Mouse (Mus musculus) midbrain, embryonic 15.5 days (tissue): ENCODE measurements around the gene Cd86. TPM values are rescaled to one million over a fixed set of nuclear protein-coding genes. Genes with fewer than 3 reads are reported as not detected.

ENCODE experiments used
- ATAC-seq: fragments of 200-750 bp; cut with Nextera tagmentation; replicated peaks from 2 replicates; pipeline ENCODE4 v1.8.0; 2017; ENCODE audit warnings: moderate TSS enrichment
- H3K27ac ChIP-seq: fragments of 300-500 bp; sonication (generic); 2 replicates; pipeline ENCODE4 v1.5.1; 2015; ENCODE audit warnings: mild to moderate bottlenecking, inconsistent platforms
- H3K27me3 ChIP-seq: fragments of 300-500 bp; sonication (generic); replicated peaks from 2 replicates; pipeline ENCODE4 v1.6.1; 2015; ENCODE audit warnings: inconsistent platforms
- H3K36me3 ChIP-seq: fragments of 300-500 bp; sonication (generic); replicated peaks from 2 replicates; pipeline ENCODE4 v1.6.1; 2015; ENCODE audit warnings: inconsistent platforms
- H3K4me1 ChIP-seq: fragments of 300-500 bp; sonication (generic); 2 replicates; pipeline ENCODE4 v1.6.1; 2015; ENCODE audit warnings: inconsistent platforms
- H3K4me2 ChIP-seq: fragments of 300-500 bp; sonication (generic); 2 replicates; pipeline ENCODE4 v1.6.1; 2015; ENCODE audit warnings: inconsistent platforms, mild to moderate bottlenecking, moderate library complexity
- H3K4me3 ChIP-seq: fragments of 300-500 bp; sonication (generic); 2 replicates; pipeline ENCODE4 v1.5.1; 2015; ENCODE audit warnings: mild to moderate bottlenecking, inconsistent platforms
- H3K9ac ChIP-seq: fragments of 300-500 bp; sonication (generic); 2 replicates; pipeline ENCODE4 v1.6.1; 2015; ENCODE audit warnings: mild to moderate bottlenecking, inconsistent platforms
- H3K9me3 ChIP-seq: fragments of 300-500 bp; sonication (generic); 2 replicates; pipeline ENCODE4 v1.6.1; 2016; ENCODE audit warnings: inconsistent platforms
- WGBS: fragments of 180-500 bp; shearing (Covaris S2); methylation state at CpG from one replicate; pipeline ENCODE4 v1.1.7; 2015; ENCODE audit warnings: mixed read lengths; 5-methylcytosine and 5-hydroxymethylcytosine counted together
- polyA plus RNA-seq: library from polyadenylated mRNA; unstranded; fragments of >200 nt; fragmentation: Nextera tagmentation; extraction: Ambion mirVana; gene quantifications from 2 replicates; pipeline ENCODE4 v1.2.1, GENCODE M21; 2015

Cd86 gene
- polyA plus RNA-seq, 1 experiment from 2014 or later, result 2.1 TPM

DNA sequence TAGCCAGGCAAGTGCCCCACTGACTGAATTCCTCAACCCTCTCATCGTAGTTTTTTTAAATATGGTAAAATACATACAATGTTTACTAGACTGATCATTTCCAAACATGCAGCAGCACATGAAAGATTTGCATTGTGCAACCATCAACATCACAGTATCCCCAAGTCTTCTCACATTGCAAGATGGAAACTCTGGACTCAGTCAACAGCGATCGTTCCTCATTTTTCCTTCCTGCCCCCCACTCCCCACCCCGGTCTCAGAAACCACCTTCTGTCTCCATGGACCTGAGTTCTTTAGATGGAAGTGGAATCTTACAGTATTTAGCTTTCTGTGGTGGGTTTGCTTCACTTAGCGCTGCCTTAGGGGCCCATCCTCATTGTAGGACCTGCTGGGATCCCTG is 34.3 kb downstream of the Cd86 start:
- no peak for ATAC-seq
- Histone ChIP-seq H3K4me2 (no peak overlapping the region), H3K27ac (no peak overlapping the region), H3K36me3 (no peaks in the 10 kb centered on the region), H3K4me1 (no peaks in the 10 kb centered on the region), H3K4me3 (no peak overlapping the region), H3K27me3 (no peaks in the 10 kb centered on the region), H3K9me3 (no peaks in the 10 kb centered on the region), H3K9ac (no peak overlapping the region)
- WGBS, result 91% methylated on average over 5 of the region's 5 CpGs

DNA sequence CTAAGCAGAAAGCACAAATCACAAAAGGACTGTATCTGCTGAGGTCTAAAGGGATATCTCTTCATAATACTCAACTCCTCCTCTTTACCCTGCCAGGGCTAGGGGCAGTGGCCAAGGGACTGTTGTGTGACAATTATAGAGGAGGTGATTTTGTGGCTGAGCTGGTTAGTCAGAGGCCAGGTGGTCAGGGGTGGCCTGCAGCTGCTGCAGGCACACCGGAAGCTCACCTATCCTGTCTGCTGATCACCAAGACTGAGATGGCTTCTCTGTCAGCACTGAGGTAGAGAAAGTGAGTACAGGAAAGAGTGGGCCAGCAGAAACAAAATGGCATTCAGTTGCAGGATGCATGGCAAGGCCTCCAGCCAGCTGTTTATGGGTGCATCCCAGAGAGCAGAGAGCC is 38.1 kb downstream of the Cd86 start:
- no peak overlapping the region for H3K4me2 ChIP-seq
- no peak overlapping the region for H3K4me3 ChIP-seq
- no peaks in the 10 kb centered on the region for H3K36me3 ChIP-seq
- H3K27me3 ChIP-seq, result no peaks in the 10 kb centered on the region
- no peak for ATAC-seq
- 100% methylated on average over 1 of the region's 1 CpGs for WGBS
- H3K9ac ChIP-seq, result no peak overlapping the region
- no peak overlapping the region for H3K27ac ChIP-seq
- H3K9me3 ChIP-seq, result no peaks in the 10 kb centered on the region
- H3K4me1 ChIP-seq, result no peaks in the 10 kb centered on the region

DNA sequence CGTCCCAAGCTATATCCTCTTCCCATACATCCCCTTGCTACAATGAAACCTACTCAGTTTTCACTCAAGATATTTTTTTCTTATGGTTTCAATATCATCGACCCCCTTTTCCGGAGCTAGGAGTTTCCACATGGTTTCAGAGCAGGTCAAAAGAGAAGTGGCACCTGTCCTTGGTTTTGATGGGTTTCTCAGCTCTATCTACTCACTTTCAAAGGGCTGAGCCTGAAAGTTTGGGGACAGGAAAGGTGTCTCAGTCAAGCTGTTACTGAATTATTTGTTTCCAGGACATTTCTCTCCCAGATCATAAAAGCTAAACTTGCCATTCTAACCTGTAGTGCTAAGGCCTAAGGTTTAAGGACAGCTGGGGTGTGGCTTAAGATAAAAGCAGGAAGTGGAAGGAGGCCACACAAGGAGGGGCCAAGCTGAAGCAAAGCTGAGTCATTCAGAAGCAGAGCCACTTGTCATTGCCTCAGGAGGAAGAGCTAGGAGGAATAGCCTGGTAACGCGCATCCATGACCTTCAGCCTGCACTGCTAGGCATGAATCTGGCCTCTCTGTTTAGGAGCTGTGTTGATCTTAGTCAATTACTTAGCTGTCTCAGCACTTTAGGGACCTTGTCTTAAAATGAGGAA is 39.2 kb downstream of the Cd86 start:
- no peak for ATAC-seq

DNA sequence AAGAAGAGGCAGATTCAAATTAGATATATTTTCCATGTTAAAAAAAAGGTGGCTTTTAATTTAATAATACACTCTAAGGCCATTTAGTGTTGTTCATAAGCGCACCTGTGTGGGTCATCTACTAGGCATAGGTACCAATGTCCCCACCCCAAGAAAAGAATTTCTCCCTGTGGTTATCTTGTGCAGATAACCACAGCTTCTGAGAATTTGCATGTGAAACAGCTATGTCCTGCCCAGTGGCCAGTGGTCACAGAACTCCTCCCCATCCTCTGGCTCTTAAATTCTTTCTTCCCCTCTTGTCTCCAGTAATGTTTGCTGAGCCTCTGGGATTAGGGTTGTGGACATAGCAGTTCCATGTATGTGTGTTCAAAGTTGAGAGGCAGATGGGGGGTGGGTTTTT is 40.0 kb downstream of the Cd86 start:
- Histone ChIP-seq H3K27me3 (no peaks in the 10 kb centered on the region), H3K4me1 (no peaks in the 10 kb centered on the region), H3K9ac (no peak overlapping the region), H3K27ac (no peak overlapping the region), H3K36me3 (no peaks in the 10 kb centered on the region), H3K4me3 (no peak overlapping the region), H3K4me2 (no peak overlapping the region), H3K9me3 (no peaks in the 10 kb centered on the region)
- 96% methylated on average over 1 of the region's 1 CpGs for WGBS
- no peak for ATAC-seq

More for the DNA sequence above, 39.2 kb downstream of the Cd86 start:
- H3K4me1 ChIP-seq, result no peaks in the 10 kb centered on the region
- H3K36me3 ChIP-seq, result no peaks in the 10 kb centered on the region
- H3K9ac ChIP-seq, result no peak overlapping the region
- 94% methylated on average over 5 of the region's 5 CpGs for WGBS
- H3K4me3 ChIP-seq, result no peak overlapping the region
- no peak overlapping the region for H3K4me2 ChIP-seq
- no peaks in the 10 kb centered on the region for H3K27me3 ChIP-seq
- no peak overlapping the region for H3K27ac ChIP-seq
- H3K9me3 ChIP-seq, result no peaks in the 10 kb centered on the region

DNA sequence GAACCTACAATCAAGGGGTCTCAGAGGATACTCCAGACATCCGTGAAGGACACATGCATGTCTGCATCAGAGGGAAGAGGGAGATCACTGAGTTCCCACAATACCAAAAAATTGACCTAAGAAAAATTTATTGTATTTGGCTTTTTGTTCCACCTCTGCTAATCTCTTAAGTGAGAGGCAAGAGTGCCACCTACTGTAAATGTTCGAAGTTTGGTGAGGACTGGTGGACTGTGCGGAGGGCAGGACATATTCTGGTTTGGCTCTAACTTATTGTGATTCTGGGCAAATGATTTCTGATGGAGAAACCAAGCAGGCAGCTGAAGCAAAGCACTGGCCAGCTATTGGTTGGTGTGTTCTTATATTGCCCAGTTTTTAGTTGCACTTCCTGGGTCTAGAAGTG is 43.6 kb downstream of the Cd86 start:
- Histone ChIP-seq H3K9me3 (no peaks in the 10 kb centered on the region), H3K36me3 (no peaks in the 10 kb centered on the region), H3K4me2 (no peak overlapping the region), H3K4me3 (no peak overlapping the region), H3K27ac (no peak overlapping the region), H3K4me1 (no peaks in the 10 kb centered on the region), H3K9ac (no peak overlapping the region), H3K27me3 (no peaks in the 10 kb centered on the region)
- WGBS, result 85% methylated on average over 3 of the region's 3 CpGs
- ATAC-seq, result no peak

DNA sequence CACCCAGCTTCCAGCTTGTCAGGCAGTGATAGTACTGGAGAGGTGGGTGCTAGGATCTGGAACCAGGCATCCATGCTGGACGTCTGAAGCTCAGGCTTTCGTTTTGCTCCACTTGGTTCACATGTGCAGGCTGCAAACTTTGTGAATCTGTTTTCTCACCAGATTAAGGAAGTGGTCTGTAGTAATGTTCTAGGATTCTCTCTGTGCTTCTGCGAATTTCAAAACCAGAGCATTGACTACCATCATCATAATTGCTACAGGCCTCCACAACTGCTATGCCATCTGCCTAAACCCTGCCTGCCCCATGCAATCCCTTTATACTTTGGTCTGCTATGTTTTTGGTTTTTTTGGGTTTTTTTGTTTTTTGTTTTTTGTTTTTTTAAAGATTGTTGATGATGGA is 44.8 kb downstream of the Cd86 start:
- no peak for ATAC-seq
- Histone ChIP-seq H3K4me2 (no peak overlapping the region), H3K36me3 (no peaks in the 10 kb centered on the region), H3K9me3 (no peaks in the 10 kb centered on the region), H3K4me3 (no peak overlapping the region), H3K27ac (no peak overlapping the region), H3K4me1 (no peaks in the 10 kb centered on the region), H3K27me3 (no peaks in the 10 kb centered on the region), H3K9ac (no peak overlapping the region)
- 74% methylated on average over 3 of the region's 3 CpGs for WGBS

DNA sequence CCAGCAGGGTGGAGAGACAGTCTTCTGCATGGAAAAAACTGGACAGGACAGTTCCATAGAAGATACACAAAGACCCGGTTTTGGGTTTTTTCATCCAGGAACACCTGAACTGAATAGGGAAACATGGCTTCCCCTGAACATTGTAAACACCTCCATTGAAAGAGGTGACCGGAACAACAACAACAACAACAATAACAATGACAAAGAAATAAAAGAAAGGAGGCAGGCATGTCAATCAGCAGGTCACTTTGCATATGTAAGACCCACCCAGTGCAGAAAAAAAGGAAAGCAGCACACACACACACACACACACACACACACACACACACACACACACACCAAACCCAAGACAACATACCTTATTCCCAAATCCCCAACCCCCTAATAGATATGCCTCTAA is 52.2 kb downstream of the Cd86 start:
- Histone ChIP-seq H3K4me2 (no peak overlapping the region), H3K9me3 (no peaks in the 10 kb centered on the region), H3K27ac (no peak overlapping the region), H3K9ac (no peak overlapping the region), H3K4me1 (no peaks in the 10 kb centered on the region), H3K27me3 (no peaks in the 10 kb centered on the region), H3K4me3 (no peak overlapping the region), H3K36me3 (no peaks in the 10 kb centered on the region)
- no peak for ATAC-seq
- 70% methylated on average over 2 of the region's 2 CpGs for WGBS

DNA sequence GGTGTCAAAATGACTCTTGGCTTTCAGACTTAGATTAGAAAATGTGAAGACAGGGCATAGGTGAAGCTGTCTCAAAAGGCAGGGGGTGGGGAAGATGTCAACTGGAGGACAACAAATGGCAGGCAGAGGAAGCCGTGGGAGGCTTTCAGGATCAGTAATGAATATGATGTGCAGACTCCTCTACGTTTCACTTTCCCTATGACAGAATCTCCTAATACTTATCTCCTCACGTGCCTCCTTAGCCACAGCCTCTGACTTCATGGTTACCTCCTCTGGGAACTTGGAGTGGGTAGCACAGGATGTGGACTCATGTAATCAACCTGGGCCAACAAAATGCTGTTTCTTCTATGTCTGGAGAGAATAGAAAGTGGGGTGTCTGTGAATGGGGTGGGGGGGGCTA is 63.2 kb downstream of the Cd86 start:
- no peaks in the 10 kb centered on the region for H3K9me3 ChIP-seq
- 84% methylated on average over 3 of the region's 3 CpGs for WGBS
- H3K36me3 ChIP-seq, result no peaks in the 10 kb centered on the region
- no peaks in the 10 kb centered on the region for H3K4me1 ChIP-seq
- no peaks in the 10 kb centered on the region for H3K27me3 ChIP-seq
- no peak overlapping the region for H3K4me3 ChIP-seq
- H3K4me2 ChIP-seq, result no peak overlapping the region
- no peak overlapping the region for H3K9ac ChIP-seq
- ATAC-seq, result no peak
- H3K27ac ChIP-seq, result no peak overlapping the region

DNA sequence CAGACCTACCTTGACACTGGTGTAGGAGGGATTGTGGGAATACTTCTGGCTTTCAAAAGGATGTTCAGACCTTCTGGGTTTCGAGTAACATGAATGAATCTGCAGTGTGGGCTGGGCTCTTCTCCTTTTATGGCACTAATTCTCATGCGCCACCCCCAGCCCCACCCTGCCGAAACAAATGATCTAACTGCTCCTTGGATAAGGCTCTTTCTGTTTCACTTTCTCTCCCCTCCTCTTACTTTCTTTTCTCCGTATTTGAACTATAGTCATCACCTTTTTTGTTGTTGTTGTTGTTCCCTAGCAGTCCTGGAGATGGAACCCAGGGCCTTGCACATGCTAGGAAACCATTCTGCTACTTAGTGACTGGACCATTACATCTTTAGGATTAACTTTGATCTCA is 67.6 kb downstream of the Cd86 start:
- Histone ChIP-seq H3K9ac (no peak overlapping the region), H3K27ac (no peak overlapping the region), H3K4me1 (no peaks in the 10 kb centered on the region), H3K9me3 (no peaks in the 10 kb centered on the region), H3K4me3 (no peak overlapping the region), H3K4me2 (no peak overlapping the region), H3K36me3 (no peaks in the 10 kb centered on the region), H3K27me3 (no peaks in the 10 kb centered on the region)
- WGBS, result 87% methylated on average over 4 of the region's 4 CpGs
- ATAC-seq, result no peak

DNA sequence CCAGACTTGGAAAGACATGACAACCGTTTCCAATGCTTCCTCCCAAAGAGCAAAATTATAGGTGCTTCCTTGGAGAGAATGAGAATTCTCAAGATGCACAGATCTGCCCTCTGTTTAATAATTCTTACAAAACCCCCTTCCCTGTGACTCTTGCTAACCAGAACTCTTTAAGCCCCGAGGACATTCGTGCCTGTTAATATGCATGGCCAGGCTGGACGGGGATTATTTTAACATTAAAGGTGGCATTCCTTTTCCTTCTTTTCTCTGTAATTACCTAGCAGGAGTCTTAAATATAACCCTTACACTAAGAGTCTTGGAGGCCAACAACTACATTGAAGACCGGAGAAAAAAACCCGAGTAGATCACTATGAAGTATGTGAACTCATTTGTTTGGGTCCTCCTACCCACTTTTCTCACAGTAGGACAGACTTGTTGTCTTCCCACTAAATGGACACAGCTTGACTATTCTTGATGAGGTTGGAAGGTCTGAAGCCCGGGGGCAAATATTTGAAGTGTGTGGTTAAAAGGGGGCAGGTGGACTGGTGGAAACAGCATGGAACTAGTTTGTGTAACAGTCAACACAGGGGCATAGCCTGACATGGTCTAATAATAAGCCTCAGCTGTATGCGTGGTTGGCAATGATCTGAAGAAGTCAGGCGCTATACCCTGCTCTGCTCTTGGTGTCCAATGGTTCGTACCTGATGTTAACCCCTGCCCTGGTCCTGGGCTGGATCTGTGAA is 69.0 kb downstream of the Cd86 start:
- Histone ChIP-seq H3K9ac (no peak overlapping the region), H3K27ac (no peak overlapping the region), H3K9me3 (no peaks in the 10 kb centered on the region)

DNA sequence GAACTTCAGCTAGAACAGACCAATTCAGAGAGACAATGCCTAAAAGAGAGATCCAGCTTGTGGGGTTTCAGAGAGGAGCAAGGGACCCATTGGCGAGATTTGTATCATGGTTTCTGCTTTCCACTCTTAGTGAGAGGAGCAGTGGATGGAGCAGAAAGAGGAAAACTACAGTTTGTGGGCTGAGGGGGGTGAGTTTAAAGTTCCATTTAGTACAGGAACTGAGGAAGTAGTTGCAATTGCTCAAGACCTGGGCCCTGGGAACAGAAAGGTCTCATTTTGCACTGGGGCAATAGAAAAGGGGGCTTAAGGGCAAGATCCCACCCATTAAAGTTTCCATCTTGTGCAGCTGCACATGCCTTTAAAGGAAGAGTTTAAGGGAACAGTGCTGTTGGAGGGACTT is 76.0 kb downstream of the Cd86 start:
- ATAC-seq, result no peak
- Histone ChIP-seq H3K4me3 (no peak overlapping the region), H3K36me3 (no peaks in the 10 kb centered on the region), H3K9ac (no peak overlapping the region), H3K27me3 (no peaks in the 10 kb centered on the region), H3K9me3 (no peaks in the 10 kb centered on the region), H3K4me2 (no peak overlapping the region), H3K4me1 (no peaks in the 10 kb centered on the region), H3K27ac (no peak overlapping the region)
- WGBS, result 81% methylated on average over 1 of the region's 1 CpGs

More for the DNA sequence above, 69.0 kb downstream of the Cd86 start:
- no peaks in the 10 kb centered on the region for H3K4me1 ChIP-seq
- no peak overlapping the region for H3K4me2 ChIP-seq
- ATAC-seq, result no peak
- no peaks in the 10 kb centered on the region for H3K36me3 ChIP-seq
- no peaks in the 10 kb centered on the region for H3K27me3 ChIP-seq
- no peak overlapping the region for H3K4me3 ChIP-seq
- 87% methylated on average over 10 of the region's 10 CpGs for WGBS

DNA sequence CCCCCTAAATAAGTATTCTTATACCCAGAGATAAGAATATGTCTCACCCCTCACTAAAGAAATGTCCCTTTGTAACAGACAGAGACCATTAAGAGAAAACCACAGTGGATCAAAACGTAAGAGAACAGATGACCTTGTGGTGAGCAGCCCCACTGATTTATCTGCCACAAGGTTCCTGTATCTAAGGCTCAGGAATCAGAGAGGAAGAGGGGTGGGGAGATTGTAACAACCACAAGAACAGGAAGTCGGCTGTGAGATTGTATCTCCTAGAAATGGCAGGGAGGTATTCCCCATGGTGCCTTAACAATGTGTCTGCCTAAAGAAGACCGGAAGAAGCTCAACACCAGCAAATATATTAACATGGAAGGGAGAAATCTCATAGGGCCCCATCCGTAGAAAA is 77.9 kb downstream of the Cd86 start:
- Histone ChIP-seq H3K27me3 (no peaks in the 10 kb centered on the region), H3K9me3 (no peaks in the 10 kb centered on the region), H3K4me2 (no peak overlapping the region), H3K4me3 (no peak overlapping the region), H3K4me1 (no peaks in the 10 kb centered on the region), H3K36me3 (no peaks in the 10 kb centered on the region), H3K27ac (no peak overlapping the region), H3K9ac (no peak overlapping the region)
- 78% methylated on average over 4 of the region's 4 CpGs for WGBS
- no peak for ATAC-seq

DNA sequence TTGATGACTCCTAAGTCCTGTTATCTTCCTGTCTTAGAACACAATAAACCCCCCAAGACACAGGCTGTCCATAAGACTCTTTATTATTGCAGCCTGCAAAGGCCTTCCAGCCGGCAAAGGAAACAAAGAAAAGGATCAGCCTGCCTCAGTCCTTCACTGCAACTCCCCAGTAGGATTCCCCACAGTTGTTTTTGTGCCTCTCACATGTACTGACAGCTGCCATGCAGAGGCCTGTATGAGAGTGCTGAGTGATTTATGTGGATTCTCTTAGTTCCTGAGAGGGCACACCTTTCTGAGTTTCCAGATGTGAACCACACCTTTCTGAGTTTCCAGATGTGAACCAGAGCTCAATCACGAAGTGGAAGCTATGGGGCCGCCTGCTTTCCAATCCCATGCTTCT is 83.8 kb downstream of the Cd86 start:
- WGBS, result 51% methylated on average over 3 of the region's 3 CpGs
- H3K9ac ChIP-seq, result no peak overlapping the region
- H3K4me3 ChIP-seq, result no peak overlapping the region
- H3K4me1 ChIP-seq, result no peaks in the 10 kb centered on the region
- H3K4me2 ChIP-seq, result no peak overlapping the region
- no peak overlapping the region for H3K27ac ChIP-seq
- ATAC-seq, result no peak
- no peaks in the 10 kb centered on the region for H3K36me3 ChIP-seq
- no peaks in the 10 kb centered on the region; the same call in 1 of the 2 replicates for H3K9me3 ChIP-seq
- no peaks in the 10 kb centered on the region for H3K27me3 ChIP-seq
